Mouse (Mus musculus) CD4-positive helper T cell, adult 2 months (primary cell): ENCODE measurements around the gene Ctss.

Experiments used
- DNase-seq: peaks from one replicate; pipeline ENCODE4 v3.0.0-alpha.2; 2012; ENCODE audit warnings: low read depth, missing footprints, low spot score

The Ctss gene

DNA sequence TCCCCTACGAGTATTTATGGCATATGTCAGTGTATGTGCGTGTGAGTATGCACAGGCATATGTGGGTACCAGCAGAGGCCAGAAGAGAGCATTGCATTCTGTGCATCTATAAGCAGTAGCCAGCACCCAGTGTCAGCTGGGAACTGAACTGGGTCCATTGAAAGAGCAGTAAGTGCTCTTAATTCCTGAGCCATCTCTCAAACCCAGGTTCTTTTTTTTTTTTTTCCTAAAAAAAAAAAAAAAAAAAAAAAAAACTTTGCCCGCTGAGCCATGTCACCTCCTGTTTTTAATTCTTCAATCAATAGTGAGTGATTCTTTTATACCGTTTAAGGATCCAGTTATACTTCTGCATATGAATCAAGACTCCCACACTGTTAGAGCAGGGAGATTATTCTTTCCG lies 6.8 kb downstream of the Ctss start:
- no peak for DNase-seq

GRCm38 (mm10) chr3:95534927-95535326 lies 8.3 kb downstream of the Ctss start:
- DNase-seq: no peak

DNA sequence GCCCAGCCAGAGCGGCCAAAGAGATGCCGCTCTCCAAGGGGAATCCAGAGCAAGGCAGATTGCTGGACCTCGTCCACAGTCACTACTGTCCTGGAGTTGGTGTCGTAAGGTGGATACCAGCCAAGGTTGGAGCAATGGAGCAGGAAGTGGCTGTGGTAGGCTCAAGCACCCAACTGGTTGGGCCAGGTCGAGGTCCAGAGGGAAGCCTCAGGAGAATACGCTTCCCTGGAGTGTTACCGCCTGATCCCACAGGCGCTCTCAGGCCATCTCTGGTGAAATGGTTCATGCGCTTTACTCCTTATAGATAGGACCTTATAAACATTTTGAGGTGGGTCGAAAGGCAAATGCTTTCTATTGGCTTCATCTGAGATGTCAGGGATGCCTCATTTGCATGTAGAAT lies 12.3 kb downstream of the Ctss start:
- DNase-seq: no peak

DNA sequence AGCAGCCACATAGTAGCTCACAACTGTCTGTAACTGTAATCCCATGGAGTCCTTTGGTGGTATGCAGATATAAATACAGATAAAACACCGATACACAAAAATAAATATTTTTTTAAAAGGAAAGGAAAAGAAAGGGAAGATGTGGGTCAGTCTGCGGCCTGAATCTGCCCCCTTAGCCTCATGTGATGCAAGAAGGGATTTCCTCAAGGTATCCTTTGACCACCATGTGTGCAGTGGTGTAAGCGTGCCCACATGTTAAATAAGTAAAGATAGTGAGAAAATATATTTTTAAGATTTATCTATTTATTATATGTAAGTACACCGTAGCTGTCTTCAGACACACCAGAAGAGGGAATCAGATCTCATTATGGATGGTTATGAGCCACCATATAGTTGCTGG lies 13.3 kb downstream of the Ctss start:
- no peak for DNase-seq

- DNase-seq: peak; percentile 47
Measured at GRCm38 (mm10) chr3:95541186-95541585, 14.6 kb downstream of the Ctss start.

GRCm38 (mm10) chr3:95542171-95542570 lies 15.6 kb downstream of the Ctss start:
- peak; percentile 29 for DNase-seq

GRCm38 (mm10) chr3:95542981-95543380 lies 16.4 kb downstream of the Ctss start:
- no peak for DNase-seq

DNA sequence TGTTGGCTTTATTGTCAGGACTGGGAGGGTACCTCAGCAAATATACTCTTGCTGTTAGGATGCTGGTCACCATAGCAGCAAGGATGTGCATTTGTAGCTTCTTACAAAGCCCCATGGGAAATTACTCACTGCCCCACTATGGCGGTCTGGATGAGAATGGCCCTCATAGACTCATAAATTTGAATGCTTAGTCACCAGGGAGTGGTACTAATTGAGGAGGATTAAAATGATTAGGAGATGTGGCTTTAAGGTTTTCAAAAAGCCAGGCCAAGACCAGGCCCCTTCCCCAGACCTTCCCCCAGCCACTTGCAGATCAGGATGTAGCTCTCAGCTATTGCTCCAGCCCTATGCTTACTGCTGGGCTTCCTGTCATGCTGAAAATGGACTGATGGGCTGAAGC lies 23.6 kb downstream of the Ctss start:
- DNase-seq: no peak

GRCm38 (mm10) chr3:95553986-95554385 lies 27.4 kb downstream of the Ctss start:
- DNase-seq: no peak

DNA sequence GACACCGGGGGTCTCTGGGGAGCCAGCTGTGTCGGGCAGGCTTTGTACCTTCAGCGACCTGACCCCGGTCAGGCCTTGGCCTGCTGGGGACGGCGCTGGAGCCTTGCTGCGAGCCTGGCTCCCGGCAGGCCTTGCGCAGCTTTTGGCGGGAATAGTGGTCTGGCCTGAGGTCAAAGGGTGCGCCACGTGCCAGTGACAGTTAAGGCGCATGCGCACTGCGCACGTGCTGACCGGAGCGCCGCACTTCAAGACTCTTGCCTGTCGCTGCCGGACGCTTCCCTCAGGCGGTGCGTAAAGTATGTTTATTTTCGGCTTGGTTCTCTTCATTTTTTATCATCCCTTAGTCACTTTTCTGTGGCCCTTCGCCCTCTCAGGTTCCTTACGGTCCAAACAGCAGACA lies 32.9 kb downstream of the Ctss start, which contains the start of gene Hormad1:
Hormad1 (plus strand) TSS at position 241 of the 400 bp plus-strand sequence.
- no peak for DNase-seq

DNA sequence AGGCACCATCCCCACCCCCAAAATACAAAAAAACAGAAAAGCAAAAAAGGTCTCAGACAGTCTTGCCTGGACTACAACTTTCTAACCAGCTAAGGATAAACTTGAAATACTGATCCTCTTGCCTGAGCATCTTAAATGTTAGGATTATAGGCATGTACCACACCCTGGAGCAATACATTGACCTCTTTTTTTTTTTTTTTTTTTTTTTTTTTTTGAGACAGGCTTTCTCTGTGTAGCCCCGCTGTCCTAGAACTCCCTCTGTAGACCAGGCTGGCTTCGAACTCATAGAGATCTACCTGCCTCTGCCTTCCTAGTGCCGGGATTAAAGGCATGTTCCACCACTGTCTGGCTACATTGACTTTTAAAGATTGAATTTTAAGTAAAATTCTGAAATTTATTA lies 34.2 kb downstream of the Ctss start:
- DNase-seq: no peak

DNA sequence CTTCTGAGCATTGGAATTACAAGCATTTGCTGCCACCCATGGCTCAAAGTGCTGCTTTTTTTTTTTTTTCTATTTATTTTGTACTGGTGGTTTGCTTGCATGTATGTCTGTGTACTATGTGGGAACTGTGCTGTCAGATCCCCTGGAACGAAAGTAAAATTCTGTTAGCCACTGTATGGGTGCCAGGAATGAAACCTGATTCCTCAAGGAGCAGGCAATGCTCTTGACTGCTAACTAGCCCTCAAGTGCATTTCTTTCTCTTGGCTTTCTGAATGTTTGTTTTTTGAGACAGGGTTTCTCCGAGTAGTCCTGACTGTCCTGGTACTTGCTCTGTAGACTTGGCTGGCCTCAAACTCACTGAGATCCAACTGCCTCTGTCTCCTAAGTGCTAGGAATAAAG lies 35.2 kb downstream of the Ctss start:
- DNase-seq: no peak

- no peak for DNase-seq
Measured at GRCm38 (mm10) chr3:95569585-95569984, 43.0 kb downstream of the Ctss start.

DNA sequence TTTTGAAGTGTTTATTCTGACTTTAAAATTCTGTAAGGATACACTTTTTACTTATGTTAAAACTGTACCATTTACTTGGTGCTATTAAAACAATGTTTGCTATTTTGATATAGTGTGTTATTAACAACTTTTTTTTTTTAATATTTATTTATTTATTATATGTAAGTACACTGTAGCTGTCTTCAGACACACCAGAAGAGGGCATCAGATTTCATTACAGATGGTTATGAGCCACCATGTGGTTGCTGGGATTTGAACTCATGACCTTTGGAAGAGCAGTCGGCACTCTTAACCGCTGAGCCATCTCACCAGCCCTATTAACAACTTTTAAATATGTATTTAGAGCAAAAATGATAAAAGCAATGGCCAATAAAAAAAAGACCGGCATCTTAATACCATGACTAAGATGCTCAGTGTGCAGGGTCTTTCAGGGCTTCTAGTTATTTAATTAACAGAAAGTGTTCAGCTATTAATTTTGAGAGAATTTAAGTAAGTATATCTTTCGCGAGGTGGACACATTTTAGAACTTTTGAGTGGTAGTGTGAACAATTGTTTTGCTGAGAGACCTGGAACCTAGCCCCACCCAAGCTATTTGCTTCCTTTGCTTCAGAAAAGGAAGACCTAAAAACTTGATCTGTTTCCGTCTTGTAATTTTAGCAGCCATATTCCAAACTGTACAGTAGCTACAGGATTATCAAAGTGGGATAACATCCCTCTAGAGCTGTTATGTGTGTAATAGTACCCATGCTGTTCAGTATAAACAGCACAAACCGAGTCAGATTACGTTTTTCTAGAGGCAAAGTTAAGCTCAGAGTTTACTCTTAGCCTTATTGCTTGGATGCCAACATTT lies 61.4 kb downstream of the Ctss start:
- DNase-seq: no peak

DNA sequence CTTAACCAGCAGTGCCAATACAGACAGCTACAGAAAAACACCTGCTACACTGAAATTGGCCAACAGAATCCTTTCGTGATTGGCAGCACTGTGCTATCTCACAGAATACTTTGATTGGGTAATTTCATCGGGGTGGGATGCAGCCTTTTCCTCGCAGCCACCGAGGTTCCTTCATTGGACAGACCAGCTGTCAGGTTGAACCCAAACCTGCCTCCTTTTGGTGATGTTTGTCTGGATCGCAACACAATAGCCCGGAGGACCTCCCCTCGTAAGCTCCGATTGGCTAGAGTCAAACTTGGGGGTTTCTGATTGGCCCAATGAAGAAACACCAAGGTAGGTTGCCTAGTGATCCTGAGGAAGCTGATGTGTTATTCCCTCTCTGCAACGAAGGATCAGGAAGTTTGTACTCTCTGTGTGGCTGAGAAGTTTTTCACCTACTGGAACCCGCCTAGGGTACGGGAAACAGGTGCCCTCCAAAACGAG lies 62.1 kb downstream of the Ctss start, which contains the start of gene Golph3l:
Golph3l (plus strand) TSS at position 331 of the 483 bp plus-strand sequence.
- DNase-seq: peak; percentile 96

DNA sequence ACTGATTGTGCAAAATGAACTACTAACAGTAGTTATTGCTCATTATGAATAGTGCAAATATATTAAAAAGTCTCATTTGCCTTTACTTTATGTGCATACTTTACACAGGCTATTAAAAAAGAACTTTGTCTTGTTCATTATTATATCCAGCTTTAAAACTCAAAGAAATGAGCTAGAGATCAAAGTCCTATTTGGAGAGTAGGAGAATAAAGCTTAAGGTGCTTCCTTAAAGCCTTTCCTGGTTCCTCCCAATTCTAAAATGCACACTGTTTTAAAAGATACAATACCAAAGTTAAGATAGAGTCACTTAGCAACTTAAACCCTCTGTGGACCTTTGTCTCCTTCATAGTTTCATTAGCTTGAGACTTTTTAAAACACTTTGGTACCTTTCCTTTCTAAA lies 72.1 kb downstream of the Ctss start:
- DNase-seq: no peak

DNA sequence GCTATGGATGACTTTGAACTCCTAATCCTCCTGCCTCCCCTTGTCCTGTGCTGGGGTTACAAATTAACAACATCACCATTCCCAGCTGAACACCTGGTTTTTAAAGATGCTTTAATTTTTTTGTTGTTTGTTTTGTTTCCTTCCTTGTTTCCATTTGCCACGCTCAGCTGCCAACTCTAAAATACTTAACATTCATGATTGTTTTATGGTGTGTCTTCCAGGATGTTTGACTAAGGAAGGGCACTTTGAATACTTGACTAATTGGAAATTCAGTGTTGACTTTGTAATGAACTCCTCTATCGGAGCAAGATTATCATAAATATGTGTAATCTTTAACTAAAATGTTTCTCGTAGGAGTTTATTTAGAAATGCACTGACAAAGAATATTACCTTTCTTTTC lies 74.7 kb downstream of the Ctss start:
- DNase-seq: no peak
